Mouse (Mus musculus): Measurements from ENCODE around the gene Cwc27.

DNA sequence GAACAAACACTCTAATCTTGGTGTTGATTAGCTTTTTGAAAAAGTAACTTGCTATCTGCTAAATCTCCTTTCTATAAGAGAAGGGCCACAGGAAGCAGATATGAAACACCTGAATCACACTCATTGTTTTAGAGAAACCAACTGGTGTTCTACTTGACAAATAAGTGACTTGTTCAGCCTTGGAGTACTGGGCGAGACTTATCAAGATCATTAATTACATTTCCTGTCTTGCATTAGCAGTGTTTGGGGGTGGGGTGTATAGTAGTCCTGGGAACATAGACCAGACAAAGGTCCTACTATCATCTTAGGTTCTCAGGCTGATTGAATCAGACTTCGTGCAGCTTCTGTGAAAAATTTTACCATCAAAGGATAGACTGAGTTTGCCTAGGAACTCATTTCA lies 196.5 kb downstream of the Cwc27 start:
- TF ChIP-seq GATA1 (IDR thresholded peaks at IDR 0.05; ENCODE audit: borderline replicate concordance, low read length) (no peak), FLI1 (IDR thresholded peaks at IDR 0.05; ENCODE audit: low read length) (no peak)
